Mouse (Mus musculus): ENCODE measurements around the gene Chd2.
"Not testable (repeated sequence)": the region's sequence is repeated elsewhere in the genome, so short reads cannot be mapped to it uniquely, and the experiment has no call there.

The Chd2 gene

GRCm38 (mm10) chr7:73539116-73539682 is 2.4 kb downstream of the Chd2 start:
- no peak for DNase-seq

GRCm38 (mm10) chr7:73538424-73539079 is 3.1 kb downstream of the Chd2 start:
- no peak for DNase-seq

GRCm38 (mm10) chr7:73537634-73538423 is 3.8 kb downstream of the Chd2 start:
- peak; percentile 99 to 100 for DNase-seq

GRCm38 (mm10) chr7:73537228-73537627 is 4.4 kb downstream of the Chd2 start:
- no peak for DNase-seq

- DNase-seq = no peak
Observed at GRCm38 (mm10) chr7:73536579-73536978, 5.1 kb downstream of the Chd2 start.

GRCm38 (mm10) chr7:73535861-73536200 is 5.8 kb downstream of the Chd2 start:
- no peak for DNase-seq

GRCm38 (mm10) chr7:73534937-73535860 is 6.4 kb downstream of the Chd2 start:
- DNase-seq = no peak

- no peak for DNase-seq
Observed at GRCm38 (mm10) chr7:73533457-73533856, 8.2 kb downstream of the Chd2 start.

GRCm38 (mm10) chr7:73532916-73533315 is 8.7 kb downstream of the Chd2 start:
- no peak for DNase-seq

- no peak for DNase-seq
Observed at GRCm38 (mm10) chr7:73532139-73532538, 9.5 kb downstream of the Chd2 start.

GRCm38 (mm10) chr7:73531506-73532093 is 10.0 kb downstream of the Chd2 start:
- no peak for DNase-seq

- no peak for DNase-seq
Observed at GRCm38 (mm10) chr7:73530846-73531245, 10.8 kb downstream of the Chd2 start.

- DNase-seq = no peak
Observed at GRCm38 (mm10) chr7:73530164-73530563, 11.5 kb downstream of the Chd2 start.

- DNase-seq = no peak
Observed at GRCm38 (mm10) chr7:73529261-73529660, 12.4 kb downstream of the Chd2 start.

GRCm38 (mm10) chr7:73528377-73528894 is 13.2 kb downstream of the Chd2 start:
- not testable (repeated sequence) for DNase-seq

GRCm38 (mm10) chr7:73527225-73527624 is 14.4 kb downstream of the Chd2 start:
- DNase-seq = no peak

- DNase-seq = peak; percentile 75 to 81
Observed at GRCm38 (mm10) chr7:73524454-73524952, 17.1 kb downstream of the Chd2 start.

- no peak for DNase-seq
Observed at GRCm38 (mm10) chr7:73523608-73524259, 17.9 kb downstream of the Chd2 start.

- no peak for DNase-seq
Observed at GRCm38 (mm10) chr7:73523183-73523582, 18.4 kb downstream of the Chd2 start.

- no peak for DNase-seq
Observed at GRCm38 (mm10) chr7:73521277-73522193, 20.1 kb downstream of the Chd2 start.
